Mouse (Mus musculus) granulocyte monocyte progenitor cell, adult 5-6 weeks (primary cell): ENCODE measurements around the gene H6pd. TPM values are rescaled to one million over a fixed set of nuclear protein-coding genes. Genes with fewer than 3 reads are reported as not detected.

Experiments used
- ATAC-seq: replicated peaks from 2 replicates; pipeline ENCODE4 v1.8.0; 2016; ENCODE audit warnings: mild to moderate bottlenecking, moderate TSS enrichment, inconsistent platforms; ENCODE audit not compliant: poor library complexity, severe bottlenecking
- total RNA-seq, 2 experiments: library from RNA; stranded (forward) in 1 of 2; stranded (reverse) in 1 of 2; fragments of 200-712, 200-1000 nt in 1 of 2; fragments of >200 nt in 1 of 2; fragmentation: Nextera tagmentation in 1 of 2; gene quantifications; 2 replicates each; pipeline ENCODE4 v1.2.3; 2014 to 2017

H6pd gene
- total RNA-seq, 2 experiments from 2014 or later, result 15.3 to 28.8 TPM

- ATAC-seq, result peak; percentile 83
Observed at GRCm38 (mm10) chr4:149979819-149980308, 29.0 kb downstream of the H6pd start.

- no peak for ATAC-seq
Observed at GRCm38 (mm10) chr4:149978820-149979219, 30.0 kb downstream of the H6pd start.

GRCm38 (mm10) chr4:149977801-149978544, 30.9 kb downstream of the H6pd start:
- no peak for ATAC-seq

- no peak for ATAC-seq
Observed at GRCm38 (mm10) chr4:149977181-149977580, 31.6 kb downstream of the H6pd start.

GRCm38 (mm10) chr4:149975730-149976254, 33.0 kb downstream of the H6pd start:
- ATAC-seq, result no peak

GRCm38 (mm10) chr4:149975291-149975690, 33.5 kb downstream of the H6pd start:
- ATAC-seq, result no peak

- no peak for ATAC-seq
Observed at GRCm38 (mm10) chr4:149971393-149971792, 37.4 kb downstream of the H6pd start.

- ATAC-seq, result no peak
Observed at GRCm38 (mm10) chr4:149968526-149968925, 40.3 kb downstream of the H6pd start.

- no peak for ATAC-seq
Observed at GRCm38 (mm10) chr4:149966963-149967362, 41.9 kb downstream of the H6pd start.

- ATAC-seq, result no peak
Observed at GRCm38 (mm10) chr4:149966252-149966651, 42.6 kb downstream of the H6pd start.

GRCm38 (mm10) chr4:149965672-149966071, 43.2 kb downstream of the H6pd start:
- no peak for ATAC-seq

GRCm38 (mm10) chr4:149965242-149965641, 43.6 kb downstream of the H6pd start:
- ATAC-seq, result no peak

GRCm38 (mm10) chr4:149964770-149965169, 44.1 kb downstream of the H6pd start:
- no peak for ATAC-seq

GRCm38 (mm10) chr4:149964285-149964684, 44.5 kb downstream of the H6pd start:
- no peak for ATAC-seq

GRCm38 (mm10) chr4:149960391-149960790, 48.4 kb downstream of the H6pd start:
- no peak for ATAC-seq

- no peak for ATAC-seq
Observed at GRCm38 (mm10) chr4:149959816-149960215, 49.0 kb downstream of the H6pd start.

GRCm38 (mm10) chr4:149958566-149958965, 50.3 kb downstream of the H6pd start:
- 0 out of 2 replicates have a peak, but pooled peaks have one; percentile 12 for ATAC-seq

GRCm38 (mm10) chr4:149956048-149956447, 52.8 kb downstream of the H6pd start:
- no peak for ATAC-seq

- no peak for ATAC-seq
Observed at GRCm38 (mm10) chr4:149955631-149956030, 53.2 kb downstream of the H6pd start.

- peak; percentile 91 for ATAC-seq
Observed at GRCm38 (mm10) chr4:149954893-149955439, 53.9 kb downstream of the H6pd start, which contains the start of gene Spsb1. Spsb1 (minus strand) TSS chr4:149955043.
